Mouse (Mus musculus): ENCODE data around the gene Lin28b.
A peak's percentile ranks its signal among the peaks of the same experiment; 100 is the strongest.
"Not testable (repeated sequence)": the region's sequence is repeated elsewhere in the genome, so short reads cannot be mapped to it uniquely, and the experiment has no call there.

The Lin28b gene

DNA sequence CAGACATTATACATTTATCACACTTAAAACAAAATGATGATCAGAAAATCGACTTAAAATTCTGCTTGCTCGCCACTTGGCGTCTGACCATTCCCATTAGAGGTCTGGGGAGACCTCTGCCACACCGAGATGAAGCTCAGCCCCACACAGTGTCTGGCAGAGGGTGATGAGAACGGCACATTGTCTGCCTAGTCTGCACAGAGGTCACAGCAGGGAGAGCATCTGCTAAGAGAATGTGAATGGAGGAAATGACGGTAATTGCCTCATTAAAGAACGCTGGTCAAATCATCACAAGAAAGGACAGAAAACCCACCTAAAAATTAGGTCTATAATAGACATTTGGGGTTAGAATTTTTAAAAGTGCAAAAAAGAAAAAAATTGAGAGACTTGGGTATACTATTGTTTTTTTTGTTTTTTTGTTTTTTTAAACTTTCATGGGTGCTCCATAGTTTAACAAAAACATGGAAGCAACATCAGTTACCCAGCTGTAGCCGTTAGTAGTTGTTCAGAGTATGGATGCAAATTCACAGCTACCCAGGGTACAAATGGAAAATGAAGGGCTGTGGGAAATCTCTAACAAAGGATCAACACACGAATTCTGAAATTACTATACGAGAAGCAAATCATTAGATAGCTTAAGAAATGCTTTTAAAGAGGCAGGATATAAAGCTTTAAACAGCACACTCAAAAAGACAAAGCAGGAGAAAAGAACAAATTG lies 75.4 kb downstream of the Lin28b start:
- DNase-seq: no peak

DNA sequence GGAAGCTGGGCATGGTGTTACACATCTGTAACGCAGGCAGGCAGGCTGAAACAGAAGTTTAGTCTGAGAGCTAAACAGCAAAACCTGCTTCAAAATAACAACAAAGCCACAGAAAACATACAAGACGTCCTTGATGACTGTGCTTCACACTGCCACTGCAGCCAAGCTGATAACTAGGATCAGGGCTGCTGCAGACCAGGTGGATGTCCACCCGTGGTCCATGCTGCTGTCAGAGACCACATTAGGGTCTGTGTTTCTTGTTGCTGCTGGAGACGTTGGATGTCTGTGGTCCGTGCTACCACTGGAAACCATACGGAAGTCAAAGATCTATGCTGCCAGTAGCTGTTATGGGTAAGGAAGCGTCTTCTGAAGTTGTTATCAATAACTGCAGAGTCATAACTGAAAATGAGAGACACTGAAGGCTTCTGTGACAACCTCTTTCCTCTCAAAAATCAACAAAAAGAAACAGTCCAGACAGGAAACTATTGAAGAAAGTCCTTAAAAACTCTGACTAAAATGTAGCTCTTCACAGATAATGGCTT lies 86.4 kb downstream of the Lin28b start:
- no peak for DNase-seq

DNA sequence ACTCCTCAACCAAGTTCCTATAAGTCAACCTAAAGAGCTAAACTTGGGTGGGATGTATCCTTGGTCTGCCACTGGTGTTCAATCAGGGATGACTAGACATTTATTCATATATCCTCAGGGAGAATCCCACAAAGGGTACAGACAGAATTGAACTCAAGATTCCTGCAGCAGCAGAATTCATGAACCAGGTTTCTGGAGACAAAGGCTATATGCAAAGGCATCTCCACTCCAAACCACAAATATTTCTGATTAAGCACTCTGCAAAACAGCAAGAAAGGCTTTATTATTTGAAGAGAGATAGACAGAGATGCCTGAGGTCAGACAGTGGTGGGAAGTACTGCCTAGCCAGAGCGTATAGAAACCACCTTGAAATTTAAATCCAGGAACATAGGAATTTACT lies 88.0 kb downstream of the Lin28b start:
- no peak for DNase-seq

DNA sequence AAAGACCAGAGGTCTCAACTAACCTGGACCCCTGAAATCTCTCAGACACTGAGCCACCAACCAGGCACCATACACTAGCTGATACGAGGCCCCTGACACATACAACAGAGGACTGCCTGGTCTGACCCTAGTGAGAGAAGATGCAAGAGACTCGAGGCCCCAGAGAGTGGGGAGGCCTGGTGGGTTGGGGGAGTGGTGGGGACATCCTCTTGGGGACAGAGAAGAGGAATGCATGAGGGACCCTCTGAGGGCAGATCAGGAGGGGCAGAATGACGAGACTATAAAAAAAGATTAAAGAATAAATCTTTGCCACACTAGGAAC lies 103.6 kb downstream of the Lin28b start:
- no peak for DNase-seq

DNA sequence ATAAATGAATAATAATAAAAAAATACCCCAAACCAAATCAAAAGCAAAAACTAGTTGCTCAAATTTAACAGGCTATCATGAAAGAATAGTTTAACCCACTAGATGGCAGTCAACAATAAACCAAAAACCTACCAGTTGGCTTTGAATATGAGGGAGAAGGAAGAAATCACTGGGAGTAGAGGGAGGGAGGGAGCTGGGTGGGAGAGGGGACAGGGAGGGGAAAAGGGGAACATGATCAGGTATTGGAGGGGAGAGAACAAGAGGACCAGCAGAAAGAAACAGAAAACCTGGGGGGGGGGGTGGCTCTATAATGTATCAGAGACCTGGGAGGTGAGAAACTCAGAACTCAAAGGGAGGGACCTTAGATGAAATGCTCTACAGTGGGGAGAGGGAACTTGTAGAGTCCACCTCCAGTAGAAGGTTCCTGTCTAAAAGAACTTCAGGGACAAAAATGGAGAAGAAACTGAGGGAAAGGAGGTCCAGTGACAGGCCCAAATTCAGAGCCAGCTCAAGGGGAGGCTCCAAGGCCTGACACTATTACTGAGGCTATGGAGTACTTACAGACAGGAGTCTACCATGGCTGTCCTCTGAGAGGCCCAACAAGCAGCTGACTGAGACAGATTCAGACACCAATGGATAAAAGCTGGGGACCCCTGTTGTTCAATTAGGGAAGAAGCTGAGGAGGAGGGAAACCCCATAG lies 104.1 kb downstream of the Lin28b start:
- no peak for DNase-seq

DNA sequence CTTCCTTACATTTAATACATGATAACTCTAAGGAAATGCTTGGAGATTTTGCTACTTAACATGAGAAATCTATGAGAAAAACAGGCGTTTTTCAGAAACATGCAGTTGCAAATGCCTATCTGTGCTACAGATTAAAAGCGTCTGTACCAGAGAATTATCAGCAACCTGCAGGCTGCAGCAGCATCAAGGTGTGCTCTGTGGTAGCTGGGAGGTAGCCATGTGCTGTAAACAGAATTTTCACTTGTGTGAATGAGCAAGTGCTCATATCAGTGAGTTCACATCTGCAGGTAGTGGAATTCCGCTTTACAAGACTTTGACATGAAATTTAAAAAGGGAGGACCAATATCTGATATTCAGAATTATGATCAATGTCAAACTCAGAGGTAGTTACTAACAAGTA lies 107.9 kb downstream of the Lin28b start:
- DNase-seq: no peak

DNA sequence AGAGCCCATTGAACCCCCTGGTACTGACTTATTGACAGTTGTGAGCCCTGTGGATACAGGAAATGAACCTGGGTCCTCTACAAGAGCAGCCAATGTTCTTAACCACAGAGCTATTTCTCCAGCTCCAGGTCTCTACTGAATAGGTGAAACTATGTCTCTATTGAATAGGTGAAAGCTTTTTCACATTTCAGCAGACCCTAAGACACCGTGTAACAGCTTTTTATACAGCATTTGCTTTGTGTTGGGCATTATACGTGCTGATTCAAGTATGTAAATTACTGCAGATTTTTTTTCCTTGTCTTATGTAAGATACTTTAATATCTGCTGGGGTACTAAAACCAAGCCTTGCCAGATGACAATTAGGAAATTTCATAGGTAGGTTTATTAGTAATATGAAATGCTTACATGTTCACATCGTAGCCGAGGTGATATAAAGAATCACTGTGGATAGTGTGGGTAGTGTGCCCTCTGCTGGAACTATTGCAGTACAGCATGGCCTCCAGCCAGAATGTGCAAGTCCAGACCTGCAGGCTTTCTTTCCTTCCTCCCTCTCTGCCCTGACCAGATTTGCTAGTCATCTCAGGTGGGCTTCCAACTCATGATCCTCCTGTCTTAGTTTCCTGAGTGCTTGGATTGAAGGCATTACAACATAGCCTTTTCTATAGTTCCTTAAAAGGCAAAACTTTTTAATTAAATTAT lies 113.1 kb downstream of the Lin28b start:
- DNase-seq: peak; percentile 56 to 63

DNA sequence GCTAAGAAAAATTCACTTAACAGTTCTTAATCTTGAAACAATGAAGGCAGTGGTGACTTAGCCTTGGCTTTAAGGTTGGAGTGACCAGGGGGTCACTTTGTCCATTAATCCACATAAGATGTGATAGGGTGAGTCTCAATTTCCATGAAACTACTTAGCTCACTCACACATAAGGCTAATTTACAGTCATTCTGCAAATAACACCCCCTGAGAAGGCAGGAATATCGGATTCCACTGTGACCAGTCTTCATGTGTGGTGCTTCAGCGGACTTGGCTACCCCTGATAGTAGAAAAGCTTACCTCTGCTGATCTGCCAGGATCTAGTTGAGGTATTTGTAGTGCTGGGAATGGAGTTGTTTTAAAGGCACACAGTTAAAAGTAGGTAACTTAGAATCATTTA lies 115.7 kb downstream of the Lin28b start:
- DNase-seq: no peak

DNA sequence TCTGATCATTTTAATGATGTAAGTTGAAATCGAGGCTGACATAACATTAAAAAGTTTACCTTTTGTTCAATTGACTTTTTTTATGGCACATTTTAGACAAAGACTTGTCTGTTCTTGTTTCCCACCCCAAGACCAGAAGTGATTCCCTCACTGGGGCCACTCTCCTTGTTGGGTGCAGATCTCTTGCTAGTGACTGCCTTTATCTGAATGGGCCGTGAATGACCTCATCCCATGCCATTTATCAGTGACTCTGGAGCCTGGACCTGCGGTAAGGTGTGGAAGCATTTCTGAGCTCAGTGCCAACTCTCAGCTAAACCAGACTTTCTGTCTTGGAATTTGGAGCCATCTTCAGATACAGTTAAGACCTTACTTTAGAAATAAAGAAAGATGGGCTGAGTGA lies 116.6 kb downstream of the Lin28b start:
- no peak for DNase-seq

DNA sequence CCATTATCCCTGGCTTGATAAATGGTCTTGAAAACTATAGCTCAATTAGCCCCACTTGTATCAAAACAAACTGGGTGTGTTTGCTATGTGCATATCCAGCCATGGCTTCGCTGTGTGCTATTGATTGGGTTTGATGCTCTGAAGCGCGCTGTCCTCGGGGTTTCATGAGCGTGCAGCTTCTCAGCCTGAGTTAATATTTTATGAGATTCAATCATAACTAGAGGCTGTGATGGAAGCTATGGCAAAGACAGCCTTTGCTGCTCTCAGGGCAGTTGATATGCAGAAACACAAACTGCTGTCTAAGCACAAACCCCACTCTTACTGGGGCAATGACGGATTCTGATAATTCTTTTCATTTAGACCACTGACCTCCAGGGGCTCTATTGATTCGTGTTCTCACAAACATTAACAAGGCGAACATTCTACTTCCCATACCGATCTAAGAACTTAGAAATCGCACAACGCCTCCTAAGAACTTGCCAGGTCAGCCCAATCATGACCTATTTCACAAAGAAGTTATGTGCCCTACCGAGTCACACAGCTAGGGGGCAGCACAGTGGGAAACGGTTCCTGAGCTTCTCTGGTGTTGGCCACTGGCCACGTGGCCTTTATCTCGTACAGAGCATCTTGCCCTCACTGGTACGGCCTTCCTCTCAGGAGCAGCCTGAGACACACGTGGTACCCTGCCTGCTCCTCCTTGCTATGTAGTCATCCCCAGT lies 119.0 kb downstream of the Lin28b start:
- no peak for DNase-seq

DNA sequence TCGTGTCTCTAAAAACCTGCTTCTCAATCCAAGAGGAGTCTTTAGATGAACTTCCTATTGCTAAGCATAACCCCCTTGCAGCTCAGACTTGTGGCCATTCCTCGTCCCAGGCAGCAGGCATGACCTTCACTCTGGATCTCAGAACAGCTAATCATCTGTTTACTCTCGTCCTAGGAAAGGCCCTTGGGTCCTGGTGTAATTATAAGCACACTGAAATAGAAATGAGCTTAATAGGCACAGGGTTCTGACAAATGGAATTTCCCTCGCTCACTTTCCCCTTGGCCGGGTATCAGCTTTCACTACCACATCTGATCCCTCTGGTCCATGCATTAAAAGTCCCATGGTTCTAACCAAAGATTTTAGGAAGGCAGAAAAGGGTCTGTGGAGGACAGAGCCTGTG lies 122.8 kb downstream of the Lin28b start:
- DNase-seq: no peak

DNA sequence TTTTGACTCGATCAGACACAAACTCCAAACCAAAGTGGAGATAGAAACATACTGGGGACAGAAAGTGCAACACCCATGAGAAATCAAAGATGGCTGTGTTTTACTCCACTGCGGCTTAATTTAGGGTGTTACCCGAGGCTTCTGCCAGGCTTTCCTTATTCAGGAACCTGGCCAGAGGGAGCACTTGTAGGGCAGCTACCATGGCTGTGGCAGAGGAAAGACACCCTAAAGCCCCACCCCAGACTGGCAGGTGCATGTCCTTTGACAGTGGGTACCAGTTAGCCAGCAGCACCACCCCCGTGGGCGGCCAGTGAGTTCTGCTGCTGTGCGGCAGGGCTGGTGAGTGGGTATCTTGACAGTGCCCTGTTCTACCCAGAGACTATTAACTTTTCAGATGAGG lies 130.1 kb downstream of the Lin28b start:
- DNase-seq: no peak

DNA sequence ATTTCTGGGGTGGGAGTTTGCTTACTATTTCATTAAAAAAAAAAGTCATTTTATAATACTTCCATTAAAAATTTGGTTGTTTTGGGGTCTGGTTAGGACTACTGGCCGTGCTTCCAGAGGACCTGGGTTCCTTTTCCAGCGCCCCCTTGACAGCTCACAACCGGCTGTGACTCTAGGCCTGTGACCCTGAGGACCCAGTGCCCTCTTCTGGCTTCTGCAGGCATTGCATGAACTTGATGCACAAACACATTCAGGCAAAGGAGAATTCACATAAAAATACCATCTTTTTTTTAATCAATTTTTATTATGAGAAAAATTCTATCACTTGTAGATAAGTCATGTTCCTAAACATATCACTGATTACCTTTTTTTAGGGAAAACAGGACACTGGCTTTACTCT lies 138.1 kb downstream of the Lin28b start:
- DNase-seq: not testable (repeated sequence)

DNA sequence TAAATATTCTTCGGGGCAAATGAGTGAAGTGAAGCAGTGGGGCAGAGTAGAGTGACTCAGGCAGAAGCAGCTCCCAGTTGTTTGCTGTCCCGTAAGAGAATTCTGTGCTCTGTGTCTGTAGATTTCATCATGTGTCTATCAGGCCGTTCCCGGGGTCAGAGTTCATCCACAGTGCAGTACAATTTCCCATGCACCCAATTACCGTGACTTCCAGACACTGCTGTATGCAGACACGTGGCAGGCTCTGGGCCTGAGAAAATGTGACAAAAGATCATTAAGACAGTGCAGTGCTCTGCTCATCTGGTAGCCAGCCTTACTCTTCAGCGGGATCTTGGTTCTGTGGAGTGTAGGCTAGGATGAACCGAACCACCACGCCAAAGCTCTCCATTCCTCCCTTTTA lies 141.0 kb downstream of the Lin28b start:
- no peak for DNase-seq

DNA sequence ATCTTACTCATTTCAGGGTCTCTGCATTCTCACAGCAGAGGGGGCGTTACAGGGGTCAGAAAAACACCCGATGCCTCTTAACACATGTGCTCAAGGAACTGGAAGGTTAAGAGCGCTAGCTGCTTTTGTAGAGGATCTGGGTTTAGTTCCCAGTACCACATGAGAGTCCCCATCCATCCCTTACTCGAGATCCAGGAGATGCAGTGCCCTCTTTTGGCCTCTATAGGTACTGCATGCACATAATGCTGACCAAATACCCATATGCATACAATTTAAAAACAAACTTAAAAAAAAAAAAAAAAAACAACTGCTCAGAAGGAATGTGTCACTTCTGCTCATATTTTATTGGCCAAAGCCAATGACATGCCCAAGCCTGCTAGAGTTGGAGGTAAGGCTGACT lies 141.8 kb downstream of the Lin28b start:
- DNase-seq: no peak

DNA sequence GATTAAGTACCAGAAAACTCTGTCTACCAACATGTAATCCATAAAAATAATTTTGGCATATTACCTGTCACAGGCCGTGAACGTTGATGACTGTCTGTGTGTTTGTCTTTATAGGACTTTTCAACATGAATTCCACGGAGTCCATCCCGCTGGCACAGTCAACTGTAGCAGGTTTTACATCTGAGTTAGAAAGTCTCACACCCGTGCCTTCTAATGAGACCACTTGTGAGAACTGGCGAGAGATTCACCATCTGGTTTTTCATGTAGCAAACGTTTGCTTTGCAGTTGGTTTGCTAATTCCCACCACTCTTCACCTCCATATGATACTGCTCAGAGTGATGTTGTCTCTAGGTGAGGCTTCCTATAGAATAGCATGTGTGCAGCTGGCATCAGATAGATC lies 147.1 kb downstream of the Lin28b start:
- DNase-seq: no peak

DNA sequence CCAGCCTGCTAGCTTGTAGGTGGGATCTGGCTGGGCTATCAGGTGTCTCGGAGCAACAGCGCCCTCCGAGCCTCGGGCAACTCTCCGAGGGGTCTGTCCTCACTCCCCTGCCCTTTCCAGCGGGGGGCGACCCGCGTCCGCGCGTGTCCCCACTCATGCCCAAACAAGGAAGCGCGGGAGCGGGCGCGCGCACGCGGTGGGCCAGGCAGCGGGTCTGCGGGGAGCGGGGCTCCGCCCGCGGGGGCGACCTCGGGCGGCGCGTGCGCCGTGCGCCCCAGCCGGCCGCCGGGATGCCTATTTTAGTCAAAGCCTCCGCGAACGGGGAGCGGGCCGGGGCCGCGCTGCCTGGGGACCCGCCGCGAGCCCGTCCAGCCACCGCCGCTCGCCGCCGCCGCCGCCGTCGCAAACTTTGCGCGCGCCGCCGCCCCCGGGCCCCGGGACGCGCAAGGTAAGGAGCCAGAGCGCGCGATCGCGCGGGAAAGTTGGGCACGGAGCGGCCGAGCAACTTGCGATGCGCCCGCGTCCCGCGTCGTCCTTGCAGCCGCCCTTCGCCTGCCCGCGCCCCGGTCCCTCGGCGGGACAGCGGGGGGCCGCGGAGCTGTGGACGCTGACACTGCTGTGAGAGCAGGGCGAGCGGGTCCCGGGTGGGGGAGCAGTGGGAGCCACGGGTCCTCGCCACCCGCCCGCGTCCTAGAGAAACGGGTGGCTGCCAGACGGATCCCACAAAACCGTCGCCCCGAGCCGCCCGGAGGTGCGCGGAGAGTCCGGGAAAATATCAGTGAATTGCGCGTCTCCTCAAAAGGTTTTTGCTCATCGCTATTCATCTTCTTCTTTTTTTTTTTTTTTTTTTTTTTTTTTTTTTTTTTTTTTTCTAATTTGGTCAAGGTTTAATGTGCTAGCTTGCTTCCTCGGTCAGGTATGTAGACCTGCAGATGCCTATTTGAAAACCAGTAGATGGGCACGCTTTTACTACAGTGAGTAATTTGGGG lies 150.5 kb downstream of the Lin28b start, which contains the start of gene Bves:
TSS of gene Bves (plus strand) at position 339 of the 989 bp plus-strand sequence.
- DNase-seq: no peak

DNA sequence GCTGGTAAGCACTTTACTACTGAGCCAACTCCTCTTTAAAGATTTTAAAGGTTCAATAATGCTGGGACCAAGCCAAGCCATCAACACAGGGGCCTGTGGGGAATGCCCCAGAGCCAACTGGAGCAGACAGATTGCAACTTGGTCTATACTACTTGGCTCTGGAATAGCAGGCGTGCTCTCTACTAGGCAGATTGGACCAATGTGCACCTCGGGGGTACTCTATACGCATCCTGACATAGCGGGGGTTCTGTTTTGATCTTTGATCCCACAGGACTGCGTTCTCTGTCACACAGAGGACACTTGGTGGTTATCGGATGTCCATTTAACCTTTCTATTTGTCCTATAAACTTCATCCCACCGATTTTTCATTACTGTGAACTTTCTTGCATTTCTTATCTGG lies 151.3 kb downstream of the Lin28b start:
- no peak for DNase-seq

DNA sequence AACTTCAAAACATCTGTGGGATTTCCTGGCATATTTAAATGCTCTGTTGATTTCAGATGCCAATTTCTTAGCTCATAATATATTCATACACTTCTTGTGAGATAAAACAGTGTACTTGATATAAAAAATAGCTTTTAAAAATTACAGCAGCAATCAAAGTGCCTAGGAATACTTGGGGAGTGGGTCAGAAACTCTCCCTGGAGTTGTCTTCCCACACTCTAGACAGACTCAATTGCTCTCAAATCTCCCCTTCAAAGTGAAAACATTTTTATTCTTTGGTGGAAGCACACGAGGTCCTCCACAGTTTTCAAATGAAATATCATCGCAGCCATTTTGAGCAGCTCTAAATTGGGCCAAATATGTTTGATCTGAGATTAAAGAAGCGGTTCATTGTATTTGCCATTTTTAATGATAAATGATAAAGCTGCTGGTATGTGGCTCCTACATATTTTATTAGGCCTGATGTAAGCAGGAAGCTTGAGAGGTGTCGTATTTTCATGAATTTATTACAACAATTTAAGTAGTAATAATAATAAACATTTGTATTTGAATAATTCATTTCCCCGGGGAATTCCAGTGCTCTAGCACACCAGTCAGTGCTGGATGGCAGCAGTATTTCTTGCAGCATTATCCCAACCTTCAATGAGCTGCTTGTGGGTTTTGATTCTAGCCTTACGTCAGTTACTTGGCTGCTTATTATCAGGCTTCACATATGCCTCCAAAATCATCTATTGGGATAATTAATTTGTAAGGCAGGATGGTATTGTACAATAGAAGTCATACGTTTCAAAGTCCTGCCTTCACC lies 157.8 kb downstream of the Lin28b start:
- DNase-seq: no peak
